Mouse (Mus musculus): Measurements from ENCODE around the gene Chrm3. TPM values are rescaled to one million over a fixed set of nuclear protein-coding genes. Genes with fewer than 3 reads are reported as not detected.

Gene Chrm3
- total and polyA plus RNA-seq, 2 experiments from 2014 or later = 2.8 to 14.8 TPM

DNA sequence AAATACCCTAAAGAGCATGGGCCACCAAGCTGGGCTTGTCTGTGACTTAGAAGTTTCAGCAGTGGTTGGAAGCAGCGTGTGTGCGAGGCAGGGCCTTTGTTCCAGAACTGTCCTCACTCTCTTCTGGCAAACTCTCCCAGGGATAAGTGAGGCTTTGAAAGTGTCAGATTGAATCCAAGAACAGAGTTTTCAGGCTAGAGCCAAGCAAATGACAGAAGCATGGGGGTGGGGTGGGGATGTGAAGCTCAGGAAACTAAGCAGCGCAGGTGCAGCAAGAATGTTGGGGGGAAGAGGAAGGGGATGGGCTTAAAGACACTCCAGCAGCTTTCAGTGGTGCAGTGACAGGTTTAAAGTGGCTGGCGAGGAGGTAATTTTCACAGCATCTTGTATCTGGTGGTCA, 388.8 kb downstream of the Chrm3 start:
- H3K4me1 ChIP-seq (ENCODE audit: insufficient read depth) = no peaks in the 10 kb centered on the region
- no peak for ATAC-seq
- H3K27me3 ChIP-seq (ENCODE audit: insufficient read depth, low read length) = no peaks in the 10 kb centered on the region
- no peaks in the 10 kb centered on the region for H3K36me3 ChIP-seq (ENCODE audit: insufficient read depth)
- H3K27ac ChIP-seq (ENCODE audit: low read depth, low read length) = no peak overlapping the region
- 40% methylated on average over 4 of the region's 4 CpGs for WGBS
- H3K4me3 ChIP-seq (ENCODE audit: low read depth, low read length) = no peak overlapping the region
- H3K9me3 ChIP-seq (ENCODE audit: low read length) = no peaks in the 10 kb centered on the region
- no peak overlapping the region for H3K4me2 ChIP-seq (ENCODE audit: low read depth)
- DNase-seq = no peak
- no peak overlapping the region for H3K9ac ChIP-seq
- no peak for TF ChIP-seq CTCF (IDR thresholded peaks at IDR 0.05; ENCODE audit: low read depth)

DNA sequence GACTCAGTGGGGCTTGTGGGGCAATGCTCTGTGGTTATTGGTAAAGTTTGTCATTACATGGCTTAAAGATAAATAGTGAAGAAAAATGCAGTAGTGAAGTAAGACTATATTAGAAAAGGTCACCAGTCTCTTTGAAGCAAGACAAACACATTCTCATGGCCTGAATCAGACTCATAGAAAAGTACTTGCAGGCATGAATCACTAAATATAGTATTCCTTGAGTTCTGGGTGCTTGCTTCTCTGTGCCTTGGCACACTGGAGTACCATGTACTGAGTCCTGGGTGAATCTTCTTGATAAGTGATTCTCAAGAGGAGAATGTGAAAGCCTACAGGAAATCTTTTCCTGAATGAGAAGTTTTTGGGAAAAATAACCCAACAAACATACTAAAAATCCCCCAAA, 408.0 kb downstream of the Chrm3 start:
- H3K4me3 ChIP-seq (ENCODE audit: low read depth, low read length) = no peak overlapping the region
- ATAC-seq = no peak
- no peak for TF ChIP-seq CTCF (IDR thresholded peaks at IDR 0.05; ENCODE audit: low read depth)
- H3K36me3 ChIP-seq (ENCODE audit: insufficient read depth) = no peaks in the 10 kb centered on the region
- H3K4me1 ChIP-seq (ENCODE audit: insufficient read depth) = no peaks in the 10 kb centered on the region
- no peak overlapping the region for H3K4me2 ChIP-seq (ENCODE audit: low read depth)
- H3K9me3 ChIP-seq (ENCODE audit: low read length) = no peaks in the 10 kb centered on the region
- no peak overlapping the region for H3K9ac ChIP-seq
- H3K27ac ChIP-seq (ENCODE audit: low read depth, low read length) = no peak overlapping the region
- H3K27me3 ChIP-seq (ENCODE audit: insufficient read depth, low read length) = no peaks in the 10 kb centered on the region
- no peak for DNase-seq

DNA sequence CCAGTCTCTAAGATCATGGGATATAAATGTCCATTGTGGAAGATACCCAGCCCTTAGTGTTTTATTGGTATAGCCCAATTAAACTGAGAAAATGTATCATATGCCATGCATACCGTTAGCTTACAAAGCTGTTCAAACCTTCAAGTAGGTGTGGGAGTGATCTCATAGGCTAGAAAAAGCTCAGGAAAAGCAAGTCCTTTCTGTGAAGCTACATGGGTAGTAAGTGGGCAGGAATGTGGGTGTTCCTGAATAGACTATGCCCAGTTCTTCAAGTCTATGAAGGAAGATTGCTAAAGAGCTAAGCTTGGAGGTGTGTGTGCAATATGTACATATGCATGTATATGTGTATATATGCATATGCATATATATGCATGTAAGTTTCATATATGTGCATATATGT, 409.3 kb downstream of the Chrm3 start:
- Histone ChIP-seq H3K4me3 (ENCODE audit: low read depth, low read length) (no peak overlapping the region), H3K9ac (no peak overlapping the region), H3K27me3 (ENCODE audit: insufficient read depth, low read length) (no peaks in the 10 kb centered on the region), H3K36me3 (ENCODE audit: insufficient read depth) (no peaks in the 10 kb centered on the region), H3K4me1 (ENCODE audit: insufficient read depth) (no peaks in the 10 kb centered on the region), H3K4me2 (ENCODE audit: low read depth) (no peak overlapping the region), H3K9me3 (ENCODE audit: low read length) (no peaks in the 10 kb centered on the region), H3K27ac (ENCODE audit: low read depth, low read length) (no peak overlapping the region)
- no peak for DNase-seq
- no peak for ATAC-seq
- WGBS = 85% methylated on average over 1 of the region's 1 CpGs
- TF ChIP-seq CTCF (IDR thresholded peaks at IDR 0.05; ENCODE audit: low read depth) = no peak

DNA sequence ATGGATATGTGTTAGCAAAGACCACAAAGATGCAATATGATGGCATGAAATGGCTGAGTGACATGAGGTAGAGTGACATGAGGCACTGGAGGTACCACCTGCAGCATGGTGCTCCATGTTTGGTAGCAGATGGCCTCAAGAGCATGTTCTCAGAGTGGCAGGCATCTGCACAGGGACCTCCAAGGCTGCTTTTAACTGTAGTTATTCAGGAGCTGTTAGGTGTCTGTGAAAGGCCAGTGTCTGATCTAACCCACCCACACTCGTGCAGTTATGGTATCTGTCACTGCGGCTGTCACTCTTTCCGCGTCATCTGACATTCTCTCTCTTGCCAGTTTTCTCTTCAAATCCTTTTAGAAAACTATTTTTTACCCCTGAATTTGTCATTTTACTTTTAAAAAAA, 411.6 kb downstream of the Chrm3 start:
- H3K4me3 ChIP-seq (ENCODE audit: low read depth, low read length) = no peak overlapping the region
- no peak overlapping the region for H3K27ac ChIP-seq (ENCODE audit: low read depth, low read length)
- no peak overlapping the region for H3K9ac ChIP-seq
- 79% methylated on average over 4 of the region's 4 CpGs for WGBS
- H3K36me3 ChIP-seq (ENCODE audit: insufficient read depth) = no peaks in the 10 kb centered on the region
- H3K27me3 ChIP-seq (ENCODE audit: insufficient read depth, low read length) = no peaks in the 10 kb centered on the region
- ATAC-seq (no peak), DNase-seq (no peak)
- no peaks in the 10 kb centered on the region for H3K9me3 ChIP-seq (ENCODE audit: low read length)
- no peaks in the 10 kb centered on the region for H3K4me1 ChIP-seq (ENCODE audit: insufficient read depth)
- TF ChIP-seq CTCF (IDR thresholded peaks at IDR 0.05; ENCODE audit: low read depth) = no peak
- no peak overlapping the region for H3K4me2 ChIP-seq (ENCODE audit: low read depth)

DNA sequence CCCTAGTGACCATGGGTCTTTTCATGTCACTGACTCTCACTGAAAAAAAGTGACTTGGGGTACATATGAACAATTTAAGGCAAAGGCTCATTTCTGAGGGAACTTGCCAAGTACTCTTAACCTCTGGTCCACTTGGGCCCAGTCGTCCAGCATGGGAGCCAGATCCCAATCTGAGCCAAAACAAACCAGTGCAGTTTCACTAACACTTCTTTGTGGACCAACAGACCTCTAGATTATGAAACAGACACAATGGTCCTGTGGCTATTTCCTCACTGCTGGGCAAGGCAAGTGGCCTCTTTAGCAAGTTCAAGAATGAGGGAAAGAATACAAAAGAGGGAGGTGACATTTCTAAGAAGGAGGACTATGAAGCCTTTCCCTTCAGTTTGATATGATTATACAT, 420.5 kb downstream of the Chrm3 start:
- Histone ChIP-seq H3K9me3 (ENCODE audit: low read length) (no peaks in the 10 kb centered on the region), H3K27me3 (ENCODE audit: insufficient read depth, low read length) (no peaks in the 10 kb centered on the region), H3K4me1 (ENCODE audit: insufficient read depth) (no peaks in the 10 kb centered on the region), H3K27ac (ENCODE audit: low read depth, low read length) (no peak overlapping the region), H3K9ac (no peak overlapping the region), H3K4me2 (ENCODE audit: low read depth) (no peak overlapping the region), H3K36me3 (ENCODE audit: insufficient read depth) (no peaks in the 10 kb centered on the region), H3K4me3 (ENCODE audit: low read depth, low read length) (no peak overlapping the region)
- ATAC-seq = no peak
- TF ChIP-seq CTCF (IDR thresholded peaks at IDR 0.05; ENCODE audit: low read depth) = no peak
- no peak for DNase-seq
- WGBS = 66% methylated on average over 1 of the region's 1 CpGs

DNA sequence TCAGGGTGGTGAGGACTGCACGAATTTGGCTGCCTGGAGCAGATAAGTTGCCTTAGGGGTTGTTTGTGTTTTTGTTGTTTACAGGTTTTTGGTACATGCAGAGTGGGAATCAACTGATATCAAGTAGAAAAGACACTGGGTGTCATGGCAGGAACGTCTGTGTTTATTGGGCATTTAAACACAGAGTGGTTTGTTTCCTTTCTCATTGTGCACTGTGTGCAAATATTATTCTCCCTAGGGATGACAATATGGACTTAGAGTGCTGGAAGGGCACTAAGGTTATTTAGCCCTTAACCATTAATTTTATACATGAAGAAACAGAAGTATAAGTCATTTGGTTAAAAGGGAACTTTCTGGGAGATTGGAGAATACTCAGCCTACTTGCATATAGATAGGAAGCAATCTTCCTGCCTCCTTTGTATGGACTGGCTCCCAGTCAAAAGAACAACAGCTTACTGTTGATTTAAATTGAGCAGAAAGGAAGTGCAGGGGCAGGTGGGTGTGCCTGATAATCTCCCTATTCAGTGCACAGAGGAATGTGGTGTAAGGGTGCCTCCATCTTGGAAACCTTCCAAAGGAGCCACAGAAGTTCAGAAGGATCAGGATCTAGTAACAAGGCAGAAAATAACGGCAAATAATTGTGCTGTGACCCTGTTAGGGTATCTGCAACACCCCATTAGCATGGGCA, 421.7 kb downstream of the Chrm3 start:
- DNase-seq (no peak), ATAC-seq (no peak)
- Histone ChIP-seq H3K27me3 (ENCODE audit: insufficient read depth, low read length) (no peaks in the 10 kb centered on the region), H3K4me3 (ENCODE audit: low read depth, low read length) (no peak overlapping the region), H3K4me2 (ENCODE audit: low read depth) (no peak overlapping the region), H3K9me3 (ENCODE audit: low read length) (no peaks in the 10 kb centered on the region), H3K27ac (ENCODE audit: low read depth, low read length) (no peak overlapping the region), H3K4me1 (ENCODE audit: insufficient read depth) (no peaks in the 10 kb centered on the region), H3K36me3 (ENCODE audit: insufficient read depth) (no peaks in the 10 kb centered on the region), H3K9ac (no peak overlapping the region)
- WGBS = 39% methylated on average over 3 of the region's 3 CpGs
- TF ChIP-seq CTCF (IDR thresholded peaks at IDR 0.05; ENCODE audit: low read depth) = no peak

DNA sequence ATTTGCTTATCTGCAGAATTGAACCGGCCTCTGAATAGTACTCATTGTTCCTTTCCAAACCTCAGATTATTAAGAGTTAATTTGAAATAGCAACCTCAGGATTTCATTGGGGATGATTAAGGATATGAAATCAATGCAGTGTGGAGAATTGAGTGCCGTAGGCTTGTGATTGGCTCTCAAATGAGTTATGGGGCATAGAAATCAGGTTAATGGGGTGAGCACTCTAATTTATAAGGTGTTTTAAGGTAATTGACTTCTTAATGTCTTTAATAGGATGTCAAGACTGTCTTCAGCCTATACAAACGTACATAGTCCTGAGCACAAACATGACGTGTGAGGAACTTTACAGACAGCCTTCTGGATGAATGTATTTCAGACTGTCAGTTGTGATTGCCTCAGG, 427.9 kb downstream of the Chrm3 start:
- H3K9ac ChIP-seq = no peak overlapping the region
- ATAC-seq = no peak
- H3K27me3 ChIP-seq (ENCODE audit: insufficient read depth, low read length) = no peaks in the 10 kb centered on the region
- no peak for DNase-seq
- WGBS = 46% methylated on average over 4 of the region's 4 CpGs
- no peaks in the 10 kb centered on the region for H3K36me3 ChIP-seq (ENCODE audit: insufficient read depth)
- H3K9me3 ChIP-seq (ENCODE audit: low read length) = no peaks in the 10 kb centered on the region
- no peak overlapping the region for H3K4me3 ChIP-seq (ENCODE audit: low read depth, low read length)
- no peaks in the 10 kb centered on the region for H3K4me1 ChIP-seq (ENCODE audit: insufficient read depth)
- no peak overlapping the region for H3K27ac ChIP-seq (ENCODE audit: low read depth, low read length)
- TF ChIP-seq CTCF (IDR thresholded peaks at IDR 0.05; ENCODE audit: low read depth) = no peak
- H3K4me2 ChIP-seq (ENCODE audit: low read depth) = no peak overlapping the region
